Mouse (Mus musculus) limb, embryonic 11.5 days (tissue): Measurements from ENCODE around the gene Figla. TPM values are rescaled to one million over a fixed set of nuclear protein-coding genes. Genes with fewer than 3 reads are reported as not detected.
"Not testable (repeated sequence)": the region's sequence is repeated elsewhere in the genome, so short reads cannot be mapped to it uniquely, and the experiment has no call there.

ENCODE experiments used
- ATAC-seq: fragments of 200-750 bp; cut with Nextera tagmentation; 2 replicates; pipeline ENCODE4 v1.8.0; 2017; ENCODE audit warnings: low read depth; ENCODE audit not compliant: insufficient number of reproducible peaks, low FRiP score, low TSS enrichment
- DNase-seq: peaks from one replicate; pipeline ENCODE4 v3.0.0-alpha.2; 2015; ENCODE audit warnings: low spot score
- H3K27ac ChIP-seq: fragments of 300-500 bp; sonication (generic); replicated peaks from 2 replicates; pipeline ENCODE4 v1.5.1; 2014; ENCODE audit warnings: low read depth, mild to moderate bottlenecking, low read length
- H3K27me3 ChIP-seq: fragments of 300-500 bp; sonication (generic); 2 replicates; pipeline ENCODE4 v1.6.1; 2014; ENCODE audit warnings: mild to moderate bottlenecking, low read length, mixed read lengths; ENCODE audit not compliant: control insufficient read depth, insufficient read depth
- H3K36me3 ChIP-seq: fragments of 300-500 bp; sonication (generic); 2 replicates; pipeline ENCODE4 v1.6.1; 2014; ENCODE audit warnings: mild to moderate bottlenecking, low read length, moderate library complexity, mixed read lengths; ENCODE audit not compliant: control insufficient read depth, insufficient read depth
- H3K4me1 ChIP-seq: fragments of 300-500 bp; sonication (generic); 2 replicates; pipeline ENCODE4 v1.6.1; 2014; ENCODE audit warnings: low read length, mixed read lengths; ENCODE audit not compliant: control insufficient read depth, insufficient read depth
- H3K4me2 ChIP-seq: fragments of 300-500 bp; sonication (generic); 2 replicates; pipeline ENCODE4 v1.6.1; 2014; ENCODE audit warnings: low read depth, mild to moderate bottlenecking, moderate library complexity; ENCODE audit not compliant: severe bottlenecking
- H3K4me3 ChIP-seq: fragments of 300-500 bp; sonication (generic); 2 replicates; pipeline ENCODE4 v1.5.1; 2014; ENCODE audit warnings: low read depth, low read length
- H3K9ac ChIP-seq: fragments of 300-500 bp; sonication (generic); 2 replicates; pipeline ENCODE4 v1.6.1; 2014; ENCODE audit warnings: mild to moderate bottlenecking, low read length
- H3K9me3 ChIP-seq: fragments of 300-500 bp; sonication (generic); 2 replicates; pipeline ENCODE4 v1.6.1; 2016; ENCODE audit warnings: low read length; ENCODE audit not compliant: control insufficient read depth
- WGBS: fragments of 180-500 bp; shearing (Covaris S2); extraction: QIAGEN DNeasy Blood & Tissue Kit; methylation state at CpG from one replicate; pipeline ENCODE4 v1.1.7; 2014; 5-methylcytosine and 5-hydroxymethylcytosine counted together
- polyA plus RNA-seq: library from polyadenylated mRNA; unstranded; fragments of >200 nt; fragmentation: Nextera tagmentation; extraction: Ambion mirVana; gene quantifications from 2 replicates; pipeline ENCODE4 v1.2.1, GENCODE M21; 2014

Gene Figla
- polyA plus RNA-seq = not detected in 2 replicates

DNA sequence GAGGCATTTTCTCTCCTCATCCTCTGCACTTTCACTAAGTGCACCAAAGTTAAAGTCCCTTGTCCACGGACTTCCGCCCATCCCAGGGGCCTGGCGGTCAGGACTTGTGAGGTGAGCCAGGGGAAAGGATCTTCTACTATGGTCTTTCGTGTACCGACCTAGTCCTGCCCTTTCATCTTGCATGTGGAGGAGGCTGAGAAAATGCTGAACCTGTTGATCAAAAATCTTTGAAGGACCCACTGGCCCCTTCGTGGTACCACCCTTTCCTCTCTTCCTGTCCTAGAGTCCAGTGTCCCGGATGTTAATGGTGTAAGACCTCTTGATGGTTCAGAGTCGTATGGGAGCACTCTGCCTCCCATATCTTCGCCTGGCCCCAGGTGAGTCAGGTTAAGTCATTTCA, at the start of gene Figla:
Figla (plus strand) TSS at position 301 of the 400 bp plus-strand sequence.
- Histone ChIP-seq H3K4me3 (no peak within 1 kb of the TSS), H3K27me3 (no peaks in the 10 kb centered on the region), H3K36me3 (no peaks in the 10 kb centered on the region), H3K4me1 (no peaks in the 10 kb centered on the region), H3K4me2 (no peak within 1 kb of the TSS), H3K27ac (no peak within 1 kb of the TSS), H3K9me3 (no peaks in the 10 kb centered on the region), H3K9ac (no peak within 1 kb of the TSS)
- DNase-seq (no peak), ATAC-seq (no peak)
- WGBS = 84% methylated on average over 9 of the region's 9 CpGs

DNA sequence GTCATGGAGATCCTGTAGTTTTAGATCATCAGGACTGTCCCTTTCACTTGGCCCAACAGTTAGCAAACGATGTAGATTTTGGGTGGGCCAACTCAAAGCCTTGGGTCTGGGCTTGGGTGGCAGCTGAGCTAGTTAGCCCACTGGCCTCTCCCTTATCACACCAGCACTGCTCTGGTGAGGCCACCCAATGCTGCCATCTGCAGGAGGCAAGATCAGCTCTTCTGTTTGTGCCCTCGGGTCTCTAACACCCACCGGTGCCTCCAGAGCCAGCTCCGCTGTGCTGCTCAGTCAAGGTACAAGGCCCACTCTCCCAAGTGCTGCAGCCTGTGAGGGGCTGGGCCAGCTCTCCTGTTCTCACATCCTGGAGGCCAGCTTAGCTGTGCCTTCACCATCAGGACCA, 49.3 kb upstream of the Figla start:
- H3K27me3 ChIP-seq = no peaks in the 10 kb centered on the region
- 65% methylated on average over 4 of the region's 4 CpGs for WGBS
- no peaks in the 10 kb centered on the region for H3K9me3 ChIP-seq
- DNase-seq (no peak), ATAC-seq (no peak)
- H3K27ac ChIP-seq = no peak overlapping the region
- H3K9ac ChIP-seq = no peak overlapping the region
- no peaks in the 10 kb centered on the region for H3K36me3 ChIP-seq
- H3K4me1 ChIP-seq = no peaks in the 10 kb centered on the region
- no peak overlapping the region for H3K4me2 ChIP-seq
- no peak overlapping the region for H3K4me3 ChIP-seq

DNA sequence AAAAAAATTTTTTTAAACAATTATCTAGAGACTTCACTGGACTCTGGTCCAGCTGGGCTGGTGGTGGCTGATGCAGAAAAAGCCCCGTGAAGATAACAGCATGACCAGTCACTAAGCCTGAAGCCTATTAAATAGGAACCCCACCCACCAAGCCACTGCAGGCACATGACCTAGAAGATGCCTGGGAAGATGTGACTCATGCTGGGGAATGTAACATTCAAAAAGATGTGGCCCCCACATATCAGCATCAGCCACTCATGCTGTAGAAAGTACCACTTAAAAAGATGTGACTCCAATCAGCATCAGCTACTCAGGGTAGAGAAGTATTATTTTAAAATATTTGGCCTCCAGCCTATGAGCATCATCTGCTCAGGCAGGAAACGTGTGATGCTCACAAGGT, 46.1 kb upstream of the Figla start:
- Histone ChIP-seq H3K27ac (no peak overlapping the region), H3K9me3 (no peaks in the 10 kb centered on the region), H3K4me3 (no peak overlapping the region), H3K27me3 (no peaks in the 10 kb centered on the region), H3K4me1 (no peaks in the 10 kb centered on the region), H3K36me3 (no peaks in the 10 kb centered on the region), H3K9ac (no peak overlapping the region), H3K4me2 (no peak overlapping the region)
- DNase-seq (no peak), ATAC-seq (no peak)
- WGBS = 81% methylated on average over 2 of the region's 2 CpGs

DNA sequence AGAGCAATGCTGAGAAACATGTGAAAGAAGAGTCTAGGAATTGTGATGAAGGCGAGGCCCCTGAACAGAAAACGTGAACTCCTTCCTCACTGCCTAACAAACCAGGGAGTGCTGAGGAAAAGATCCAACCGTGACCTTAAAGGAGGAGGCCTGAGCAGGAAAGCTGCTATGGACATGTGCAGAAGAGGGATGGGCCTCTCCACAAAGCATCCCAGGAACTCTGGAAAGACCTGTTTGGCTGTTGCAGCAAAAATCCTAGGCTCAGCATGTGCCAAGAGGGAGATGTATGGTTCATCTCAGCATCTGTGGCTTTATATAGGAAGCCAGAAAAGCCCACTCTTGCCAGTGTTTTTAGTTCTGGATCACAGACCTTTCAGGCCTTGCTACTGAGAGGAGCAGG, 43.3 kb upstream of the Figla start:
- Histone ChIP-seq H3K27me3 (no peaks in the 10 kb centered on the region), H3K36me3 (no peaks in the 10 kb centered on the region), H3K9me3 (no peaks in the 10 kb centered on the region), H3K4me2 (no peak overlapping the region), H3K9ac (no peak overlapping the region), H3K4me1 (no peaks in the 10 kb centered on the region), H3K27ac (no peak overlapping the region), H3K4me3 (no peak overlapping the region)
- ATAC-seq (no peak), DNase-seq (no peak)
- 83% methylated on average over 3 of the region's 3 CpGs for WGBS

DNA sequence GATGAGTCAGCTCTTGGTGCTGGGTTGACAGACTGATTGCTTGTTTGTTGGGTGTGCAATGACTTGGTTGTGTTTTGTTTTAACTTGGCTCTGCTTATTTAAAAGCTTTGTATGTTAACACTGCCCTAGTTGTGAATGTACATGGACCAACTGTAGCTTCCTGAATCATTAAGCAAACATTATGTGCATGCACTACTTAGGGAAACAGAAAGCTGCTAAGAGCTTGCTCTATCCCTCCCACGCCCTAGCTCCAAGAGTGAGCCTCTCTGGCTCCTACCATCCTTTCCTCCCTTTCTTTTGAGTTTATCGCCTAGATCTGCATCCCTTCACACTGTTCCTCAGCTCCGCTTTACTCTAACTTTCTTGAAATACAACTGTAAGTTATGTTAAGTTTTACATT, 42.6 kb upstream of the Figla start:
- Histone ChIP-seq H3K27ac (no peak overlapping the region), H3K9ac (no peak overlapping the region), H3K4me2 (no peak overlapping the region), H3K4me1 (no peaks in the 10 kb centered on the region), H3K27me3 (no peaks in the 10 kb centered on the region), H3K36me3 (no peaks in the 10 kb centered on the region), H3K9me3 (no peaks in the 10 kb centered on the region), H3K4me3 (no peak overlapping the region)
- no peak for ATAC-seq
- no peak for DNase-seq
- 85% methylated on average over 3 of the region's 3 CpGs for WGBS

DNA sequence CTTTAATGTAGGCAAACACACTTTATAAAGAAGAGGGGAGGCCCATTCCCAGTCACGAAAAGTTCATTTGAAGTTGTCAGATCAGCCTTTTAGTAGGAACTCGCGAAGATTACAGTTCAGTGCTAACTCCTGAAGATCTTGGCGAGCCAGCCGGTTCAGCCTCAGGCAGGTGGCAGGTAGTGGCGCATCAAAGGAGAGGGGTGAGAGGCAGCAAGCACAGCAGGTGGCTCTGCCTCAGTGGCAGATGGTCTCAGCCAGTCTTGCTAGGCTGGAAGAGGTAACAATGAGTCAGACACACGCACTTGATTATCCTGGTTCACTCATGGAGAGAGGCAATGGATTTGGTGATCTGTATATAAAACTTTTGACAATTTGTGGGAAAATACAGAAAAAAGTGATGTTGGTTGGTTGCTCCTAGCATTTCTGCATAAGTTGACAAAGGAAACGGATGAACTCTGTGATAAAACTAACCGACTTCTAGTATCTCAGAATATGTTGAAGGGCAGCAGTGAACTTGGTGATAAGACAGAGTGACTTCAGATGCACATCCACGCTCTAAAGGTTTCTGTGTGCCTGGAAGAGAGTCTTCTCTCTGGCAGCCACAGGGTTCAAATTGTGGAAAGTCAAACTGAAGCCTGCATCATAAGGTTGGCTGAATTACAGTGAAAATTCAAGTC, 40.9 kb upstream of the Figla start:
- H3K27ac ChIP-seq = no peak overlapping the region
- WGBS = 42% methylated on average over 10 of the region's 10 CpGs
- no peaks in the 10 kb centered on the region for H3K9me3 ChIP-seq
- H3K4me2 ChIP-seq = no peak overlapping the region
- no peaks in the 10 kb centered on the region for H3K36me3 ChIP-seq
- H3K4me1 ChIP-seq = no peaks in the 10 kb centered on the region
- DNase-seq = no peak
- no peak for ATAC-seq
- no peak overlapping the region for H3K9ac ChIP-seq
- H3K27me3 ChIP-seq = no peaks in the 10 kb centered on the region
- H3K4me3 ChIP-seq = no peak overlapping the region

DNA sequence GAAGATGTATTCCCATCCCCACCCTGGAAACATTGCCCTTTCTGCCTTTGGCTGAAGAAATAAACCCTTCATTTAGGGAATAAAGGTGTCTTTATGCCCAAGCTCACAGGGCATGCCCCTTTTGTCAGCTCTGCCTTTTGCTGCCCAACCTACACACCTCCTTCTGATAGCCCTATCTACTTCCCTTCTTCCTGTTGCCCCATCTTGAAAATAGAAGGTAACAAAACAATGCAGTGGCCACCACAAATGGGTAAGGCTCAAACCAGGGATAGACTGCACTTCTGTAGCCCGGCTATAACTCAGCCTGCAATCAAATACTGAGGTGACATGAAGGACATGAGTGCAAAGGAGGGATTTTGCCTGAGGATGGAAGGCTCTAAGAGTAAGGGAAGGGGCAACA, 40.2 kb upstream of the Figla start:
- H3K9me3 ChIP-seq = no peaks in the 10 kb centered on the region
- no peak overlapping the region for H3K4me2 ChIP-seq
- H3K9ac ChIP-seq = no peak overlapping the region
- H3K4me1 ChIP-seq = no peaks in the 10 kb centered on the region
- no peak overlapping the region for H3K27ac ChIP-seq
- no peak for ATAC-seq
- H3K4me3 ChIP-seq = no peak overlapping the region
- WGBS = 82% methylated on average over 1 of the region's 1 CpGs
- H3K36me3 ChIP-seq = no peaks in the 10 kb centered on the region
- DNase-seq = no peak
- H3K27me3 ChIP-seq = no peaks in the 10 kb centered on the region

DNA sequence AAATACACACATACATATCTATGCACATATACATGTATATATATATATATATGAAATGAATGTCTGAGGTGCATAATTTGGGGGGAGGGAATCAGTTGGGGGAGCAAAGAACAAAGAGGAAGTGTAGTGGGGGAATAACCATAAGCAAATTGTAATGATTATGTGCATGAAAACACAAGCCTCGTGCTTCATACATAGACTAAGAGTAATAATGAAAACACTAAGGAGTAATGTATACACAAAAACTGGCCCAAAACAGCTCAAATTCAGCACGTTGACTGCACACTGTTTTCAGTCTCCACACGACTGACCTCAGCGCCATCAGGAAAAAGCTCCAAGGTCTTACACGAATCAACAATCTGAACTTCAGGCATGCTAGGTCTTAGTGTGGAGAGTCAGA, 39.7 kb upstream of the Figla start:
- WGBS = 86% methylated on average over 5 of the region's 5 CpGs
- H3K27ac ChIP-seq = no peak overlapping the region
- H3K27me3 ChIP-seq = no peaks in the 10 kb centered on the region
- no peak for DNase-seq
- ATAC-seq = no peak
- H3K36me3 ChIP-seq = no peaks in the 10 kb centered on the region
- no peak overlapping the region for H3K4me2 ChIP-seq
- no peak overlapping the region for H3K4me3 ChIP-seq
- H3K9me3 ChIP-seq = no peaks in the 10 kb centered on the region
- no peaks in the 10 kb centered on the region for H3K4me1 ChIP-seq
- no peak overlapping the region for H3K9ac ChIP-seq

DNA sequence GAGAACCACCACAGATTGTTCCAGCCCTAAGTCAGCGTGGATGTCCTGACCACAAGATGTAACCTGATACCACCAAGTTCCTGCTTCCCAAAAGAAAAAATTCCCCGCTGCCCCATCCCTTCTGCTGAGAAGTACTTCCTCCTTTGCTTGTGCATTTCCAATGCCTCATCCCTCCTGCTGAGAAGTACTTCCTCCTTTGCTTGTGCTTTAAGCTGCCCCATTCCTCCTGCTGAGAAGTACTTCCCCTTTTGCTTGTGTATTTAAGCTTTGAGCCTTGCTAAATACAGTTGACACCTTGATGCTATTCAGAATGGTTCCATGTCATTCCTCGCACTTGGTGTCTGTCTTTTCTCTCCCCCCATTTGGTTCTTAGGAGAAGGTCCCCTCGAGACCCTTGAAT, 37.2 kb upstream of the Figla start:
- not testable (repeated sequence) for H3K4me2 ChIP-seq, H3K4me3 ChIP-seq, DNase-seq, H3K27ac ChIP-seq, H3K27me3 ChIP-seq, H3K36me3 ChIP-seq, H3K4me1 ChIP-seq, ATAC-seq, H3K9ac ChIP-seq, H3K9me3 ChIP-seq
- WGBS = 80% methylated on average over 4 of the region's 4 CpGs
